Mouse (Mus musculus) lung, adult 2 months (tissue): ENCODE results near the gene Mrpl55. TPM values are rescaled to one million over a fixed set of nuclear protein-coding genes. Genes with fewer than 3 reads are reported as not detected.

Source experiments
- DNase-seq: peaks from one replicate; pipeline ENCODE4 v3.0.0; 2022
- H3K4me1 ChIP-seq: fragments of 200-500 bp; 2 replicates; pipeline ENCODE4 v1.6.1; 2011; ENCODE audit warnings: low read length; ENCODE audit not compliant: control insufficient read depth, insufficient read depth
- H3K4me3 ChIP-seq: fragments of 200-500 bp; replicated peaks from 2 replicates; pipeline ENCODE3; 2011; ENCODE audit warnings: low read depth, mild to moderate bottlenecking, control low read depth, low read length; ENCODE audit errors: extremely low read depth
- CTCF ChIP-seq: fragments of 200-500 bp; IDR thresholded peaks from 2 replicates; pipeline ENCODE4 v1.5.1; 2011; ENCODE audit warnings: mild to moderate bottlenecking, low read length, control low read depth; ENCODE audit not compliant: insufficient read depth
- POLR2A ChIP-seq: fragments of 200-500 bp; IDR thresholded peaks from 2 replicates; pipeline ENCODE4 v1.6.1; 2011; ENCODE audit warnings: low read depth, mild to moderate bottlenecking, control low read depth, low read length, borderline replicate concordance; ENCODE audit errors: extremely low read depth
- WGBS: fragments of 180-500 bp; shearing (Covaris S2); methylation state at CpG from one replicate; pipeline ENCODE4 v1.1.7; 2018; 5-methylcytosine and 5-hydroxymethylcytosine counted together
- polyA plus RNA-seq: library from polyadenylated mRNA; depleted of rRNA; stranded (reverse); fragments of >200 nt; gene quantifications from 2 replicates; pipeline ENCODE4 v1.2.3, GENCODE M21; 2012

Mrpl55 gene
- polyA plus RNA-seq, 1 experiment = 26.0 TPM

GRCm38 (mm10) chr11:59212892-59213494 is 10.7 kb downstream of the Mrpl55 start:
- peaks cover 35% of the 10 kb centered on the region for H3K4me1 ChIP-seq
- WGBS = 82% methylated on average over 12 of the region's 12 CpGs
- H3K4me3 ChIP-seq = no peak overlapping the region
- DNase-seq = no peak
- TF ChIP-seq POLR2A = no peak
- no peak for TF ChIP-seq CTCF

DNA sequence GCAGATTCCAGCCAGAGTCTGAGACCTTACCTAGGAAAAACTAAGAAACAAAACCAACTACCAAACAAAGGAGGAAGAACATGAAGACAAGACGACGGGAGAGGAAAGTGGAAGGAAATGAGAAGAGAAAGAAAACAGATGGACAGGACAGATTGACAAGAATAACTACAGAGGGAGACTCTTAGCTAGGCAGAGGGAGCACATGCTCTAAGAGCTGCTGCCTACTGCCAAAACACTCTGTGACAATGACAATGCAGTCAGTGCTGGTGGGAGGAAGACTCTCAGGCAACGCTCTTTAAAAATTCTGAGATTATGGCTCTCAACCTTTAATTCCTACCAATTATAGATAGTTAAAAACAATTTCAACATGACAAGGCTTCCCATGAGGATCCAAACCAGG is 14.7 kb downstream of the Mrpl55 start:
- no peak overlapping the region for H3K4me3 ChIP-seq
- H3K4me1 ChIP-seq = peaks cover 53% of the 10 kb centered on the region
- 25% methylated on average over 3 of the region's 3 CpGs for WGBS
- no peak for TF ChIP-seq POLR2A
- no peak for TF ChIP-seq CTCF
- DNase-seq = no peak

- Histone ChIP-seq H3K4me3 (no peak overlapping the region), H3K4me1 (peaks cover 55% of the 10 kb centered on the region)
- TF ChIP-seq POLR2A (no peak), CTCF (no peak)
- WGBS = 57% methylated on average over 4 of the region's 4 CpGs
- DNase-seq = no peak
These were observed 16.2 kb downstream of the Mrpl55 start for GRCm38 (mm10) chr11:59218389-59218998.

- TF ChIP-seq CTCF (peak; percentile 49), POLR2A (no peak)
- H3K4me1 ChIP-seq = peaks cover 60% of the 10 kb centered on the region
- H3K4me3 ChIP-seq = no peak overlapping the region
- no peak for DNase-seq
These were observed 16.8 kb downstream of the Mrpl55 start for GRCm38 (mm10) chr11:59219064-59219463.

GRCm38 (mm10) chr11:59221604-59222003 is 19.3 kb downstream of the Mrpl55 start:
- TF ChIP-seq CTCF (no peak), POLR2A (no peak)
- peaks cover 73% of the 10 kb centered on the region for H3K4me1 ChIP-seq
- H3K4me3 ChIP-seq = no peak overlapping the region
- no peak for DNase-seq

GRCm38 (mm10) chr11:59222306-59222705 is 20.0 kb downstream of the Mrpl55 start:
- 64% methylated on average over 4 of the region's 4 CpGs for WGBS

GRCm38 (mm10) chr11:59224025-59224424 is 21.7 kb downstream of the Mrpl55 start:
- TF ChIP-seq CTCF (no peak), POLR2A (no peak)
- 46% methylated on average over 3 of the region's 3 CpGs for WGBS
- Histone ChIP-seq H3K4me3 (peak overlapping the region; percentile 10), H3K4me1 (peaks cover 60% of the 10 kb centered on the region)
- DNase-seq = no peak

More at GRCm38 (mm10) chr11:59222306-59222705, 20.0 kb downstream of the Mrpl55 start:
- no peak for TF ChIP-seq POLR2A
- TF ChIP-seq CTCF = no peak
- DNase-seq = no peak
- Histone ChIP-seq H3K4me1 (peaks cover 68% of the 10 kb centered on the region), H3K4me3 (no peak overlapping the region)

- 15% methylated on average over 2 of the region's 2 CpGs for WGBS
- peak overlapping the region; percentile 10 for H3K4me3 ChIP-seq
- TF ChIP-seq POLR2A = no peak
- TF ChIP-seq CTCF = no peak
- DNase-seq = no peak
- H3K4me1 ChIP-seq = peaks cover 56% of the 10 kb centered on the region
These were observed 22.2 kb downstream of the Mrpl55 start for GRCm38 (mm10) chr11:59224470-59224869.

DNA sequence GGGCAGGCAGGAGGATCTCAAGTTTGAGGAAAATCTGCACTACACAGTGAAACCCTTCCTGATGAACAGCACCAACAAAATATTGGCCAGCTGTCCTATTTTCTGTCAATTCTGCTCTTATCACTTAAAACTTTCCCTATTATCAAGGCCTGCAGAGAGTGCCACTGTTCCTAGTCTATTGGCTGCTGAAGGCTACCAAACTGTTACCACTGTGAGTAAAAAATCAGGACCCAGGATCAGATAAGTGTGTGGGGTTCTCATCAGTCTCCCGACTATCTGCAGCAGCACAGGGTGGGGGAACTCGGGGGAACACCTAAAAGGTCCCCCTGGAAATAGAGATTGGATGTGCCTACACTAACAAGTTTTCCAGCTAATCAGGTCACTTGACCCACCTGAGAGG is 22.9 kb downstream of the Mrpl55 start:
- Histone ChIP-seq H3K4me3 (no peak overlapping the region), H3K4me1 (peaks cover 53% of the 10 kb centered on the region)
- DNase-seq = no peak
- no peak for TF ChIP-seq POLR2A
- no peak for TF ChIP-seq CTCF
- 24% methylated on average over 2 of the region's 2 CpGs for WGBS

DNA sequence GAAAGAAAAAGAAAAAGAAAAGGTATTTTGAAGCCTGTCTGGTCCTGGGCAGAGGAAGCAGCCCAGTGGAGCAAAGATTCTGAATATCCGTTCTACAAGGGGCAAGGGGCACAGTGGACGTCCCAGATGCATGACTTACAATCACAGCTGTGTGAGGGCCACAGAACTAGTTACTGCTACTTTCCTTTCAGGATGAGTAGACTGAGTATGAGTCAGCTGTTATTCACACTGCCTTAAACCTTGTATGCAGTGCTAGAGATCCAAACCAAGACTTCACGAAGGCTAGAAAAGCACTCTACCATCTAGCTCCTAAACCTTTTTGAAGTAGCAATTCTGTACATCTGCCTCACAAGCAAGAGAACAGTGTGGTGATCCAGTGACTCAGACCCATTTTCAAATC is 24.0 kb downstream of the Mrpl55 start:
- WGBS = 8% methylated on average over 3 of the region's 3 CpGs
- no peak for TF ChIP-seq CTCF
- Histone ChIP-seq H3K4me1 (peaks cover 44% of the 10 kb centered on the region), H3K4me3 (peak overlapping the region; percentile 86)
- DNase-seq = no peak
